Mouse (Mus musculus) G1E-ER4 (cell line): ENCODE results near the gene Ssb. TPM values are rescaled to one million over a fixed set of nuclear protein-coding genes. Genes with fewer than 3 reads are reported as not detected.

ENCODE experiments used
- GATA1 ChIP-seq: IDR thresholded peaks from one replicate; pipeline ENCODE4 v1.8.0; 2012; ENCODE audit warnings: low read length, inconsistent platforms
- polyA plus RNA-seq: library from polyadenylated mRNA; stranded (reverse); fragments of >175 nt; gene quantifications from 2 replicates; pipeline ENCODE4 v1.2.3, GENCODE M21; 2012

The Ssb gene
- polyA plus RNA-seq, 1 experiment = 15.0 TPM

DNA sequence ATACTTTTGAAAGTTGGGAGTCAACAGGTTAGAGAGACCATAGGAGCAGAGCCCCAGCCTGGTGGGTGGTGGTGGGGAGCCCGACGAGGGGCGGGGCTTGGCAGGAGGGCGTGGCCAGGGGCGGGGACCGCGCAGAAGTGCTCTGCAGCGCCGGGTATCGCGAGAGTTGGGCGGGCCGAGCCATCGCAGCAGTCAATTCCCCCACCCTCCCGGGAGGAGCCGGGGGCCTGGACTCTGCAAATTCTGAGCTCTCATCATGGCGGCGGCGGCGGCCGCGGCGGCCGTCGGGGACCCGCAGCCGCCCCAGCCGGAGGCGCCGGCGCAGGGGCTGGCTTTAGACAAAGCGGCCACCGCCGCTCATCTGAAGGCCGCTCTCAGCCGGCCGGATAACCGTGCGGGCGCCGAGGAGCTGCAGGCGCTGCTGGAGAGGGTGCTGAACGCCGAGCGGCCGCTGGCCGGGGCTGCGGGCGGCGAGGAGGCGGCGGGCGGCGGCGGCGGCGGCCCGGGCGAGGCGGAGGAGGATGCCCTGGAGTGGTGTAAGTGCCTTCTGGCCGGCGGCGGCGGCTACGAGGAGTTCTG lies 35.8 kb downstream of the Ssb start, which contains the start of gene Ubr3:
Ubr3 (plus strand) TSS at position 208 of the 579 bp plus-strand sequence.
- TF ChIP-seq GATA1 = no peak

DNA sequence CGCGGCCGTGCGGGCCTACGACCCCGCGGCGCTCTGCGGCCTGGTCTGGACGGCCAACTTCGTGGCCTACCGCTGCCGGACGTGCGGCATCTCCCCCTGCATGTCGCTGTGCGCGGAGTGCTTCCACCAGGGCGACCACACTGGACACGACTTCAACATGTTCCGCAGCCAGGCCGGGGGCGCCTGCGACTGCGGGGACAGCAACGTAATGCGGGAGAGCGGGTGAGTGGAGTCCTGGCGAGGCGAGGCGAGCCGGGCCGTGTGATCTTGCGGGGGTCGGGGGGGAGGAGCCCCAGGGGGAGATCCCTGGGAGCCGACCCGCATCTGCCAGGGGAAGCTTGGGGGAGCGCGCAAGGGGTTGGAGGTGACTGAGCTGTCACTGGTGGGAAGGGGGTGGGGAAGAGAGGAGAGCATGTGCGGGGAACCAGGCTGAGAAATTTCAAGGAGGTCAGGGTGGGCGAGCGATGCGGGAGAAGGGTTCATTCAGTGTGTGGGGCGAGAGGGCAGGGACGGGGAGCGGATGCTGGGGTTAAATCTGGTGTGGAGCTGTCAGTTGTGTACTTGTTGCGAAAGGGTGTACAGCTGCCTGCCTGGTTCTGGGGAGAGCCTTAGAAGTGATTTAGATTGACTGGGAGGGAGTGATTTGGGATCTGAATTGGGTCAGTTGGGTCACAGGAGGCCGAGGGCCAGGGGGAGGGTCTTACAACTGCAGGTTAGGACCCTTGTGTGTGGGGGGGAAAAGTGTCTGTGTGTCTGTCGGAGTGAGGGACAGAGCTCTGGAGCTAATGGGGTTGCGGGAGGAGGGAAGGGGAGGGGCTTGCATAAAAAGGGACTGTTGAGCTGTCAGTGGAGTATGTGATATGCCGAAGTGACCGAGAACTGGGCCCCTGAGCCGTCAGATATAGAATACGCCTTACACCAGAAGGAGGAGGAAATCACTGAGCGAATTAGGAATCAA lies 36.5 kb downstream of the Ssb start:
- TF ChIP-seq GATA1 = no peak

GRCm38 (mm10) chr2:69903541-69903940 lies 42.2 kb downstream of the Ssb start:
- TF ChIP-seq GATA1 = no peak

- TF ChIP-seq GATA1 = no peak
These were observed 51.4 kb downstream of the Ssb start for GRCm38 (mm10) chr2:69912801-69913200.

- TF ChIP-seq GATA1 = no peak
These were observed 55.9 kb downstream of the Ssb start for GRCm38 (mm10) chr2:69917301-69917700.

Other genes with a start within 250 kb of the Ssb start
- gene Bbs5, start 214.4 kb upstream of the Ssb start, polyA plus RNA-seq = not detected in 2 replicates
- not detected in 2 replicates for gene Klhl41, start 191.4 kb upstream of the Ssb start, polyA plus RNA-seq
- gene Fastkd1, start 148.0 kb upstream of the Ssb start, polyA plus RNA-seq = 1.1 and 1.2 TPM in 2 replicates
- 18.8 and 33.1 TPM in 2 replicates for gene Ppig, start 139.0 kb upstream of the Ssb start, polyA plus RNA-seq
- 0.06 TPM in 1 of 2 replicates, not detected in the other for gene Ccdc173, start 72.0 kb upstream of the Ssb start, polyA plus RNA-seq
- 35.7 and 51.4 TPM in 2 replicates for gene Phospho2, start 71.9 kb upstream of the Ssb start, polyA plus RNA-seq
- 4.0 TPM in 2 replicates for gene Klhl23, start 39.6 kb upstream of the Ssb start, polyA plus RNA-seq
- gene Mettl5, start 24.1 kb downstream of the Ssb start, polyA plus RNA-seq = 79.3 and 94.9 TPM in 2 replicates
- gene Ubr3, start 35.7 kb downstream of the Ssb start, polyA plus RNA-seq = 16.2 and 23.0 TPM in 2 replicates
- gene Myo3b, start 177.6 kb downstream of the Ssb start, polyA plus RNA-seq = not detected in 2 replicates